Mouse (Mus musculus): ENCODE data around the gene Grem1. TPM values are rescaled to one million over a fixed set of nuclear protein-coding genes. Genes with fewer than 3 reads are reported as not detected.

Gene Grem1
- total RNA-seq, 4 experiments from 2014 or later = 3.2 to 7.3 (median 4.8) TPM

- no peak for DNase-seq (ENCODE audit: low spot score in 2 of 2)
These were observed 728 bp downstream of the Grem1 start for GRCm38 (mm10) chr2:113757525-113758310.

DNA sequence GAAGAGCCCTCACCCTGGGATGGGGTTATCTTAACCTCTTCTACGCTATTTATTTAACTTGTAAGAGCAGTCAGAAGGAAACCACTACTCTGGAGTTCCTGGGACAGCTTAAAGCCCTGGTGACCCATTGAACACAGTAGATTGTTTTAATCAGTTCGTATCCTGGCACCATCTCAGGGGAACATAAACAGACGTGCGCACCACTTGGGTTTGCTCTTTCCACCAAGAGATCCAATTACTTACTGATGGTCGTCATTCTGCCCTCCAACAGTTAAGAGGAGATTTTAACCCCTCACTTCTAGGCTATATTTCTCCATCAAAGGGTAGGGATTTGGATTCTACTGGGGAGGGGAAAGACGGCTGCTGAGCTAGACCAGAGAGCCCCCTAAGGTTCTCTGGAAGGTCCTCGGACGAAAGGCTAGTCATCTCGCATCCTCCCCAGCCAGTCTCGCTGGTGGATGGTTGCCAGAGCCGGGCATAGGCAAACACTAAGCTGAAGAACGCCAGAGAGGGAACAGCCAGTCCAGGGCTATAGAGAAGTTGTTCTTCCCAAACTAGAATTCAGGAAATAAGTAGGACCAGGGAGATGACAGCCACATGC, 1.4 kb downstream of the Grem1 start:
- no peak for DNase-seq (ENCODE audit: low spot score in 2 of 2)

- DNase-seq (ENCODE audit: low spot score in 2 of 2) = no peak
These were observed 8.7 kb downstream of the Grem1 start for GRCm38 (mm10) chr2:113749721-113750120.

GRCm38 (mm10) chr2:113749309-113749708, 9.1 kb downstream of the Grem1 start:
- DNase-seq (ENCODE audit: low spot score in 2 of 2) = no peak

DNA sequence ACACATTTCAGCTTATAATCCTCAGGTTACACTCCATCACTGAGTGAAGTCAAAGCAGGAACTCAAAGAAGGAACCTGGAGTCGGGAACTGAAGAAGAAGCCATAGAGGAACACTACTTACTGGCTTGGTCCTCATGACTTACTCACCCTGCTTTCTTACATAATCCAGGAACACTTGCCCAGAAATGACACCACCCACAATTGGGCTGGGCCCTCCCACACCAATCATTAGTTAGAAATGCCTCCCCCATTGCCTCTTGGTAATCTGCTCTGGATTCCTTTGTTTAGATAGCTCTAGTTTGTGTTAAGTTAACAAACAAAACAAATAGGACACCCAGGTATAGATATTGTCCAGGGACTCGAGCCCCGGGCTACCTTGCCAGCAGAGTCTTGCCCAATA, 29.9 kb downstream of the Grem1 start:
- DNase-seq (ENCODE audit: low spot score in 2 of 2) = no peak

DNA sequence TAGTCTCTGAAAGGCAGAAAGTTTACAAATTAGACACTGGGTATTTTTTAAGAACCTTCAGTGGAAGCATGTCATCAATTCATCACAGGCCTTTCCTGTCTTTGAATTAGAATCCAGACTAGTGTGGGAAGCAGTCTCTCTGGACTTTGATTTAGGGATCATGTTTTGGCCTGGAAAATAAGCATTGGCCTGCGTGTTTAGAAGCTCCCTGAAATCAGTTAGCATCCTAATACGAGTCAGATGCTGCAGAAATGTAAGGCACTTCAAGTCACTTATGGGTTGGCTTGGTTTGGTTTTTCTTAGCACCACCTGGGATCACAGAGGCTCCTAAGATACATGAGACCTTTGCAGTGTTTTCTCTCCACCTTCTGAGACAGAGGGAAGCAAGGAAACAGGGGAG, 43.6 kb downstream of the Grem1 start:
- DNase-seq (ENCODE audit: low spot score in 2 of 2) = no peak

DNA sequence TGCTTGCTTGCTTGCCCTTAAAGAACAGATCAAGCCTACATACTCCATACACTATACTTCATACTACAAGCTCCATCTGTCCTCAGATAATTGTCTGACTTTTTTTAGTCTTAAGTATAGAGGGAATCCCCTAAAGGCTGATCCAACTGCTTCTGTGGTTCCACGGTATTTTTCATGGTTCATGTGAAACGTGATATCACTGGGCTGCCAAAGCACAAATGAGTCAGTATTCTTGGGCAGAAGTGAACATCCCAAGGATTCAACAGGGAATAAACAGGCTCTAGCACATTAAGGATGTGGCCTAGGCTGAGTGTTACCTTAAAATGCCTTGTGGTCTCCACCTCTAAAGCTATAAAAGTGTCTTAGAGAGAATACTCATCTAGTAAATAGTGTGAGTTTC, 45.0 kb downstream of the Grem1 start:
- DNase-seq (ENCODE audit: low spot score in 2 of 2) = no peak

DNA sequence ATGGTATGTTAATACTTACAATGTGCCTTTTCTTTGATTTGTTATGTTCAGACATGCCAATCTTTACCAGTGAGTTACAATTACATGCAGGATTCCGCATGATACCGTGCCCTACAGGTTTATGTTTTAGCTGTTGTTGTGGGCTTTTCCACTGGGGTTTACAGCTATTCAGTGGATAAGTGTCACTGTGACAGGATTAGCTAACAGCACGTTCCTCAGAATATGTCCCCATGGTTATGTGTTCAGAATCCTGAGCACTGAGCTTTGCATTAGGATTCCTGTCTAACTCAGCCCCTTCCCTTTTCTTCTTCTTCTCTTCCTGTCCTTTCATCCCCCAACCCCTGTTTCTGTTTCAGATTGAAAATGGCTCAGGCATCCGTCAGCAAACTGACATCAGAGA, 50.9 kb downstream of the Grem1 start:
- DNase-seq (ENCODE audit: low spot score in 2 of 2) = no peak

DNA sequence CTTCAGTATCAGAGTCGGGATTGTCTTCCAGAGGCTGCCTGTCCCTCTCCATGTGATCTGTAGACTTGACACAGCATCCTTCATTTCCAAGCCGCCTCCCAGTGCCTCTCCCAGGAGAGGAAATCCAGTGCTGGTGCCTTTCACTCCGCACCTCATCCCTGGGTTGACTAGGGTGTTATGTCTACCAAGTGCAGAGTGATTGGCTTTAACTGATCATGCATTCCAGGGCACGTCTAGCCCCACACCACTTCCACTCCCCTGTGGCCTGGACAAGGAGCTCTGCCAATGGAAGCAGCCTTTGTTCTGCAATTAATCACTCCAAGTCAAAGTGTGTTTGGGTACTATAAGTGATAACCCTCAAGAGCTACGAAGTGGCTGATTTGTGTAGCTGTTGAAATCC, 56.9 kb downstream of the Grem1 start:
- DNase-seq (ENCODE audit: low spot score in 2 of 2) = no peak

DNA sequence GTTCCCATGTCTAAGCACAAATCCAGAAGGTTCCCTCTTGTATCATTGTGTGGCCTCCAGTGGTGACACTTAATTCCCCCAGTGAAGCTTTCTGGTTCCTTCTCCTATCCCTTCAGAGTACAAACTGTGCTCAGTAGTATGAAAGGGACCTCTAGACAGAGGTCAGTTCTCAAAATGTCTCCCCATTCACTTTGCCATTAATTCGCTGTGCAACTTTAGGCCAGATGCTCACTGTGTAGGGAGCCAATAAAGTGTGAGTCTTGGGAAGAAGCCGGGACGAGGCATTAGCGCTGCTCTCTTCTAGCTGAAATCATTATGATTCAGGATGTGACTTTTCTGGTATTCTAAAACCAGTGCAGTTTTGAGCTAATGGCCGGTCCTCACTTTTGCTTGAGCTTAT, 61.8 kb downstream of the Grem1 start:
- no peak for DNase-seq (ENCODE audit: low spot score in 2 of 2)

DNA sequence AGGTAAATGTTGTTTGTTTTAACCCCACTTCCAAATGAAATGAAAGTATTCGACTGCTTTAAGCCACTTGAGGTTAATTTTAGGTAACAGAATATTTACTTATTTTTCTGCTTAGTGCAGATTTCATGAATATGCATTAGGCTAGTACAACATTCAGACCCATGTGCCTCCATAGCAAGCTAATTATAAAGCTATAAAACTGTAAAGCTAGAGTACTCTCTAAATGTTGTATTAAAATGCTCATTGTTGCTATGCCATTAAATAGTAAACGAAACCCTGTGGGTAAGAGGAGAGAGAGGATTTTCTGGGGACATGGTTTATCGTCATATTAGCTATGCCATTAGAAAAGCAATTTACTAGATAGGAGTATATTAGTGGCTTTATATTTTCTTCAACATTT, 62.2 kb downstream of the Grem1 start:
- no peak for DNase-seq (ENCODE audit: low spot score in 2 of 2)

Other genes starting within 250 kb of the Grem1 start
- gene Scg5, start 70.5 kb upstream of the Grem1 start, total RNA-seq (2022) = 100 to 1,000 TPM; 368 to 431 (median 406) TPM
- gene Arhgap11a, start 90.0 kb upstream of the Grem1 start, total RNA-seq (2022) = 1 to 10 TPM; 1.1 to 3.3 (median 2.5) TPM